Mouse (Mus musculus) liver, embryonic 14.5 days (tissue): ENCODE measurements at regions not wholly inside any gene's neighbourhood (a gene's known extent, or its start where the extent isn't known, plus 50 kb on each side); places are given as distances from the start of the nearest gene placed in this dataset.

Source experiments
- CTCF ChIP-seq: IDR thresholded peaks from 2 replicates; pipeline ENCODE4 v1.5.1; 2016; ENCODE audit warnings: antibody characterized with exemption, low read depth, control low read depth
- EP300 ChIP-seq: IDR thresholded peaks from 2 replicates; pipeline ENCODE4 v1.6.1; 2016; ENCODE audit warnings: antibody characterized with exemption, low read depth

- TF ChIP-seq CTCF (no peak), EP300 (no peak)
These were observed 78.2 kb upstream of the D1Pas1 start for GRCm38 (mm10) chr1:186888767-186889583.
